Mouse (Mus musculus): Measurements from ENCODE around the gene Gm20517.

- no peak for TF ChIP-seq CTCF (IDR thresholded peaks at IDR 0.05; ENCODE audit: extremely low read depth, insufficient read length, insufficient replicate concordance, low read depth, low read length)
- no peak for TF ChIP-seq POLR2A (IDR thresholded peaks at IDR 0.05; ENCODE audit: low read depth, low read length)
Measured at GRCm38 (mm10) chr17:47611661-47611982, 233 bp downstream of the Gm20517 start.
